Mouse (Mus musculus) urinary bladder, postnatal 14 days (tissue): ENCODE data around the gene Prr18.
"Not testable (repeated sequence)": the region's sequence is repeated elsewhere in the genome, so short reads cannot be mapped to it uniquely, and the experiment has no call there.

Experiments
- DNase-seq: peaks from one replicate; pipeline ENCODE4 v3.0.0; 2021; ENCODE audit warnings: low spot score

Prr18 gene

GRCm38 (mm10) chr17:8337159-8337558, at the start of gene Prr18:
Prr18 (plus strand) TSS chr17:8337459.
- DNase-seq, result not testable (repeated sequence)

GRCm38 (mm10) chr17:8289993-8290679, 47.1 kb upstream of the Prr18 start:
- DNase-seq, result no peak

GRCm38 (mm10) chr17:8290736-8291135, 46.5 kb upstream of the Prr18 start:
- no peak for DNase-seq

- no peak for DNase-seq
These were observed 41.4 kb upstream of the Prr18 start for GRCm38 (mm10) chr17:8295825-8296224.

GRCm38 (mm10) chr17:8296313-8296844, 40.9 kb upstream of the Prr18 start:
- no peak for DNase-seq

- DNase-seq, result no peak
These were observed 39.5 kb upstream of the Prr18 start for GRCm38 (mm10) chr17:8297746-8298145.

GRCm38 (mm10) chr17:8298281-8298680, 39.0 kb upstream of the Prr18 start:
- DNase-seq, result no peak

GRCm38 (mm10) chr17:8299524-8299923, 37.7 kb upstream of the Prr18 start:
- no peak for DNase-seq

GRCm38 (mm10) chr17:8301515-8301914, 35.7 kb upstream of the Prr18 start:
- no peak for DNase-seq

- DNase-seq, result no peak
These were observed 34.4 kb upstream of the Prr18 start for GRCm38 (mm10) chr17:8302772-8303438.

- no peak for DNase-seq
These were observed 33.6 kb upstream of the Prr18 start for GRCm38 (mm10) chr17:8303671-8304070.

- DNase-seq, result no peak
These were observed 31.5 kb upstream of the Prr18 start for GRCm38 (mm10) chr17:8305801-8306200.

- peak; percentile 97 for DNase-seq
These were observed 26.2 kb upstream of the Prr18 start, which contains the start of gene Sft2d1 for GRCm38 (mm10) chr17:8310838-8311614. Sft2d1 (plus strand) TSS chr17:8311102.

- no peak for DNase-seq
These were observed 25.5 kb upstream of the Prr18 start for GRCm38 (mm10) chr17:8311751-8312150.

GRCm38 (mm10) chr17:8313976-8314375, 23.3 kb upstream of the Prr18 start:
- DNase-seq, result no peak

GRCm38 (mm10) chr17:8316251-8316650, 21.0 kb upstream of the Prr18 start:
- DNase-seq, result no peak

GRCm38 (mm10) chr17:8326877-8327276, 10.4 kb upstream of the Prr18 start:
- not testable (repeated sequence) for DNase-seq

- DNase-seq, result no peak
These were observed 8.6 kb upstream of the Prr18 start for GRCm38 (mm10) chr17:8328511-8329174.

- no peak for DNase-seq
These were observed 6.7 kb upstream of the Prr18 start for GRCm38 (mm10) chr17:8330602-8331001.

GRCm38 (mm10) chr17:8339666-8340374, 2.6 kb downstream of the Prr18 start:
- DNase-seq, result no peak
